Mouse (Mus musculus): ENCODE data around the gene Alkbh1.
"Not testable (repeated sequence)": the region's sequence is repeated elsewhere in the genome, so short reads cannot be mapped to it uniquely, and the experiment has no call there.

Gene Alkbh1

DNA sequence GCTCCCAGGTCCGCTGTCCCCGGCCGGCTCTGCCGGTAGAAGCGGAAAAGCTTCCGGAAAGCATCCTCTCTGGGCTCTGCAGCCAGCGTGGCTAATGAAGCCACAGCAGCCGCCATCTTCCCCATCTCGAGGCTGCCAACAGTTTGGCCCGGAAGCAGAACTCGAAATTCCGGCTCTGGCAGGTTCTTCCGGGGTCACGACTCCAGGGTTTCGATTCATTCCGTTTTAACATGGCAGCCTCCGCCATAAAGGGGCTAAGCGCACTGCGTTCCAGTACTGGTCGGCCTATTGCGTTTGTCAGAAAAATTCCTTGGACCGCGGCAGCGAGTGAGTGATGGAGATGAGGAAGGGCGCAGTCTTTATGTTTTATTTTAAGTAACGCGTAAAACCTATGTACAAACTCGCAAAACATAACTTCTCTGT, at the start of gene Alkbh1, which contains the start of gene Slirp:
Gene Alkbh1 (minus strand): TSS at position 318 of the 423 bp plus-strand sequence.
Gene Slirp (plus strand): TSS at position 197 of the 423 bp plus-strand sequence.
- DNase-seq (ENCODE audit: low read depth, low spot score), result peak; percentile 94

DNA sequence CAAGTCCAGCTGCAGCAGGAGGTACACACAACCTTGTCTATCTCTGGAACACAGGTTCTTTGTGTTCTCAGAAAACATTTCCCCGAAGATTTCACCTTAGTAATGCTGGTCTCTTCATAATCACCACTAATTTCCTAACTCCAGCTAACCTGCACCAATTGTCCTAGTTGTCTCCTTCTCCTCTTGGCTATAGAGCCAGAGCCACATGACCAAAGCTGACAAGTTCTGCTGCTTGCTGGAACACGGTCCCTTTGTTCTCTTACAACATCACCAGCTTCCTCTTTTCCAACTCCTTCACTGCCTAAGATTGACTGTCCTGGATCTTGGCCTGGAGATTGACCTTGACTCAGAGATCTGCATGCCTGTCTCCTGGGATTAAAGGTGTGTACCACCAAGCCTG, 44.9 kb upstream of the Alkbh1 start:
- DNase-seq (ENCODE audit: low read depth, low spot score), result not testable (repeated sequence)

DNA sequence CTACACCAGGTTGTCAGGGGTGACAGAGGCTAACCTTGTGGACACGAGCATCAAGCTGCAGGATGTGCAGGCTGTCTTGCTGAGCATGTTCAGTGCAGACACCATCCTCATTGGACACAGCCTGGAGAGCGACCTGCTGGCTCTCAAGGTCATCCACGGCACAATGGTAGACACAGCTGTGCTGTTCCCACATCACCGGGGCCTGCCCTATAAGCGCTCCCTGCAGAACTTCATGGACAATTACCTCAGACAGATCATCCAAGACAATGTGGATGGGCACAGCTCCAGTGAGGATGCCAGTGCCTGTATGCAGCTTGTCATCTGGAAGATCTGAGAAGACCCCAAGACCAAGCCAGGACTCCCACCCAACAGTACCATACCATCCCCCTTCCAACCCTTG, 38.7 kb upstream of the Alkbh1 start:
- DNase-seq (ENCODE audit: low read depth, low spot score), result not testable (repeated sequence)

DNA sequence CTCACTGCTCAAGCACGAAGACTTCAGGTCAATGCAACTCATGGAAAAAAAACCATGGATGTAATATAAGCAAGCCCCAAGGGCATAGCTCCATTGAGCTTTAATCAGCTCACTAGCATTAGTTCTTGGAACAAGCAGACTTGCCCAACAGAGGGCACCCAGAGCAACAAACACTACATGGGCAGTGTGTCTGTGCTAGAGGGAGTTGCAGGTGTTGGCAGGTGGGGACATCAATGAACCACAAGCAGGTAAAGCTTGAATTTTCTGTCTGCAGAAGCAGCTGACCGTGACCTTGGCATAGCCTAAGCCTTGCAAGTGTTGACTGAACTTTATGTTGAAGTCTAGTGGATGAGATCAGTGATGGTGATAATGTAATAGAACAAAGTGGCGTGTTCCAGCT, 30.9 kb upstream of the Alkbh1 start:
- no peak for DNase-seq (ENCODE audit: low read depth, low spot score)

DNA sequence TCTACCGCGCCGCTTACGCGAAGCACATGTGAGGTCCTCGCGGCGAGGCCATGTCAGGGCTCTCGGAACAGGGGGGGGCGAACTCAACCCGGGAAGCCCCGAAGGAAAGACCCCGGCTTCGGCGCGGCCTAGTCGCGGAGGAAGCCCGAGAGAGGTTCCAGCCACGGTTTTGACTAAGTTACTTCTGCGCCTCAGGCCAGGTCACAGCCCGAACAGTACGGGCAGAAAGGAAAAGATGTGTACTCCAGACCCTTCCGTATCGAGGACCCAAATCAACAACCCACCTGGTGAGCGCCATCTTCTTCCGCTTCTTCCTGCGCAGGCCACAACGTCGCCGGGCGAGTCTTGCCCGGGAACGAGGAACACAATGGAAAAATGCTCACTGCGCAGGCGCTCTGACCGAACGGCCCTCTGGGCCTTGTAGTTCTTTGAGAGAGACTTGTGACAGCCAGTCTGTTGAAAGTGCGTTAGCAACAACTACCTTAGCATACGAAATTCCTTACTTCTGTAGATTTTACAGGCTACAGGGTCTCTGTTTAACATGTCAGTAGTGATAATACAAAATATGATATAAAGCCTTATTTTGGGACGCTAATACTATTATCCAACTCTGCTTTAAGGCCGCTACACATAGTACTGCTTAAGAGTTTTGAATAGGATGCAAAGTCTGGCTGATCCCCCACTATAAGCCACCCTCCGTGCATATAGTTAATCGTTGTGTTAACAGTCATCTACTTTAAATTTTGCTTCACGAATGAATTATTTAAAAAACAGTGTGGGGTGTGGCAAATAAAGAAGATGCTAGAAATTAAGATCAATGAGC, 28.4 kb upstream of the Alkbh1 start, which contains the start of gene Snw1:
Gene Snw1 (minus strand): TSS at position 311 of the 823 bp plus-strand sequence.
- DNase-seq (ENCODE audit: low read depth, low spot score), result peak; percentile 97

DNA sequence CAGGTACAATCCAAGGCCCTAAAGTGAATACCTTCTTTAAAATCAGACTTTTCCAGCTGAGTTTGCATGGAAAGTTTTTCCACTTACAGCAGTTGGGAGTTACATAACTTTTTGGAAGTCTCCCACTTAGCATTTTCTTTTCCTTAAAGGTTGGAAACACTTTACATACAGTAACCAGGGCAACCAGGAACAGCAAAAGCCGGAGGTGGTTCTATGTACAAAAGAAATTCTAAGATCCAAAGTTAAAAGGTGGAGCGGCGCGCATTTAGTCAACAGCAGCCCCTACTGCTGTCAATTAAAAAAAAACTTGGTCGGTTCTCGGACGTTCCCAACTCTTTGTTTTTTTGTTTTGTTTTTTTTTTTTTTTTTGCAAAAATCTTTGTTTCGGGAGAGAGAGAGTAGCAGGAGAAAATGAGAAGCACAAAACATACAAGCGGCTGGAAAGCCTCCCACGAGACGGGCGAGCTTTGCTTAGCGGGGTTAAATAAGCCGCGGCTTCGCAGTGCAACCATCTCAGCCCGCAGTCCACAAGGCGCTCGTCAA, 27.7 kb upstream of the Alkbh1 start:
- no peak for DNase-seq (ENCODE audit: low read depth, low spot score)

DNA sequence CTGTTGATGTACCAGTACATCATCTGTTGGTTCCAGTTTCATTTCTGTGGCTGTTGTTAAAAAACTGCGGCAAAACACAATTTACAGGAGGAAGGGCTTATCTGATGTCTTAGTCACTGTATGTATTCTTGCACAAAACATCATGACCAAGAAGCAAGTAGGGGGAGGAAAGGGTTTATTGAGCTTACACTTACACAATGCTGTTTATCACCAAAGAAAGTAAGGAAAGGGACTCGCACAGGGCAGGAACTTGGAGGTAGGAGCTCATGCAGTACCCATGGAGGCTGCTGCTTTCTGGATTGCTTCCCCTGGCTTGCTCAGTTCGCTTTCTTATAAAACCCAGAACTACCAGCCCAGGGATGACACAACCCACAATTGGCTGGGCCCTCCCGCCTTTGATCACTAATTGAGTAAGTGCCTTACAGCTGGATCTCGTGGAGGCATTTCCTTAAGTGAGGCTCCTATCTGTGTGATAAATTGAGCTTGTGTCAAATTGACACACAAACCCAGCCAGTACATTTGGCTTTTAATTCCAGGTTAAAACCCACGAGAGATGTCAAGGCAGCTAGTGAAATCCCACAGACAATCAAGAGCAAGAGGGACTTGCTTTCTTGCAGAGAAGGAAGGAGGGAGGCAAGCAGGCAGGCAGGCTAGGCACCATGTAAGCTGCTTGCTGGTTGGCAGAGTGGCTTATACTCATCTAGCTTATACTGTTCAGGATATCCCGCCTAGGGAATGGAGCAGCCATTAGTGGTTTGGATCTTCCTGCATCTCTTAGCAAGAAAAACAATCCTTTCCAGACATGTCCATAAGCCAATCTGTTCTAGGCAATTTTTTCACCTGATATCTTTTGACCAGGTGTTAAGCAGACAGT, 26.7 kb upstream of the Alkbh1 start:
- no peak for DNase-seq (ENCODE audit: low read depth, low spot score)

DNA sequence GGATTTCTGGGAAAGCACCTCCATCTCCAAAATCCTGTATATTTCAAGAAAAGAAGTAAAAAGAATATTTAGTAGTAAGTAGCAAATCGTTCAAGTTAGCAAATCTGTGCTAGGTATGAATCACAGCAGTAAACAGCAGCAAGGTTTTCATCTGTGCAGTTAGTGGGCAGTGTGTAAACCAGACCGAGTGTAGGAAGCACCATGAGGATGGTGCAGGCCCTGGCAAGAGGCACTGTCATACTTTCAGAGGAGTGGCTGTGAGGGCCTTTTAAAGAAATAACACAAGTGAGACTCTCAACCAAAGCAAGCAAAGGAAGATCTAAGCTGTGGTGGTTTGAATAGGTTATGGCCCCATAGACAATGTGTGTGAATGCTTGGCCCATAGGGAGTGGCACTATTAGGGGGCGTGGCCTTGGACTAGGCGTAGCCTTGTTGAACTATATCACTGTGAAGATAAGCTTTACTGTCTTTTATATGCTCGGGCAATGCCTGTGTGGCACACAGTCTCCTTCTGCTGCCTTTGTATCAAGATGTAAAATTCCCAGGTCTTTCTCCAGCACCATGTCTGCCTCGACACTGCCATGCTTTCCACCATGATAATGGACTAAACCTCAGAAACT, 21.0 kb upstream of the Alkbh1 start:
- DNase-seq (ENCODE audit: low read depth, low spot score), result no peak

DNA sequence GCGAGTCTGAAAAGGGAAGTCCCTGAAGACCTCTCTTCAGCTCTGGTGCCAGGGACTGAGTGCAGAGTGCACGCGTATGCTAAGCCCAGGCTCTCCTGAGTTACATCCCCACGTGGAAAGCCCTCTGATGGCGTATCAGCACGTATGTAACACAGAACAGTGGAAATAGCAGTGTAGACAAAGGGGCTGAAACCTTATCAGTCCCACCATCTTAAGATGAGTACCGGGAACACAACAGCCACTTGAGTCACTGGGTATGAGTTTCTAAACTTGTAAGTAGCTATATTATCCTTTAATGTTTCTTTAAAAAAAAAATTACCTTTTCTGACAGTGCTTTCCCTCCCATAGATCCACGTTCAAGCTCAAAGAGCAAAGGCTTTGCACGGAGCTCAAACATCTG, 5.6 kb upstream of the Alkbh1 start:
- no peak for DNase-seq (ENCODE audit: low read depth, low spot score)

DNA sequence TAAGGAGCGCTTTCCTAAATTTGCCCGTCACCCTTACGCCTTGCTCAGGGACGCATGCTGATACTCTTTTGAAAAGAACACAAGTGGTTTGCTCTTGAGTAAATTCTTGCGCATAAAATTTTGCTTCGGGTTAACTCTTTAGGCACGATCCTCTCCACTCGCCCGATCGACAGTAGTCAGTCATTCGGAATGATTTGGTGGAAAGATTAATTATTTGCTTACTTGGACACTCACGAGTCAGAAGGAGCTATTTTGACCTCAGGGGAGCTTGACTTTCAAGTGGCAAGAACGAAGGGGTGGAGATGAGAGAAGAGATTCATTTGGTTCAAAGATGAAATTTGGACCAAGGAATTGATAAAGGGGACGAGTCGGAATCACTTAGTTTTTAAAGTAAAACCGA, 394 bp upstream of the Alkbh1 start:
- no peak for DNase-seq (ENCODE audit: low read depth, low spot score)

DNA sequence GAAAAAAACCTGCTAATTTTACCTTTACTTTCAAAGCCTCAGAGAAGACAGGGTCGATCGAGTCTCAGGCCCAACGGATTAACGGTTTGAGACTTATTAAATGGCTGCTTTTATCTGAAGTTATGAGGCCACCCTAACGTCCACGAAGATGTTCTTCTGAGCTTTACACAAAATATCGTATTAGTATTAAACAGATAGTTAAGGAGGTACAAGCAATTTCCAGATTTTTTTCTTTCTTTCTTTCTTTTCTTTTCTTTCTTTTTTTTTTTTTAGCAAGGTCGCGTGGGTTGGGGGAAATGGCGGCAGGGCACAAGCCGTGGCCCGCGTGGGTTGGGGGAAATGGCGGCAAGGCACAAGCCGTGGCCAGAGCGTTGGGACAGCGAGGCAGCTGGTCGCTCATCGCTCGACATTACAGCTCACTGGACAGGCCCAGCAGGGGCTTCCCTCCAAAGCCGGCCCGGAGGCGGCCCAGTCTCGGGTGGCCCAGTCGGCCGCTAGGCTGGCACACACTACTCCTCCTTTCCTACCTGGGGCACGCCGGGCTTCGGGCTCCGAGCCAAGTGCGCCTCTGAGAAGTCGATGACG, 610 bp downstream of the Alkbh1 start:
- DNase-seq (ENCODE audit: low read depth, low spot score), result no peak

DNA sequence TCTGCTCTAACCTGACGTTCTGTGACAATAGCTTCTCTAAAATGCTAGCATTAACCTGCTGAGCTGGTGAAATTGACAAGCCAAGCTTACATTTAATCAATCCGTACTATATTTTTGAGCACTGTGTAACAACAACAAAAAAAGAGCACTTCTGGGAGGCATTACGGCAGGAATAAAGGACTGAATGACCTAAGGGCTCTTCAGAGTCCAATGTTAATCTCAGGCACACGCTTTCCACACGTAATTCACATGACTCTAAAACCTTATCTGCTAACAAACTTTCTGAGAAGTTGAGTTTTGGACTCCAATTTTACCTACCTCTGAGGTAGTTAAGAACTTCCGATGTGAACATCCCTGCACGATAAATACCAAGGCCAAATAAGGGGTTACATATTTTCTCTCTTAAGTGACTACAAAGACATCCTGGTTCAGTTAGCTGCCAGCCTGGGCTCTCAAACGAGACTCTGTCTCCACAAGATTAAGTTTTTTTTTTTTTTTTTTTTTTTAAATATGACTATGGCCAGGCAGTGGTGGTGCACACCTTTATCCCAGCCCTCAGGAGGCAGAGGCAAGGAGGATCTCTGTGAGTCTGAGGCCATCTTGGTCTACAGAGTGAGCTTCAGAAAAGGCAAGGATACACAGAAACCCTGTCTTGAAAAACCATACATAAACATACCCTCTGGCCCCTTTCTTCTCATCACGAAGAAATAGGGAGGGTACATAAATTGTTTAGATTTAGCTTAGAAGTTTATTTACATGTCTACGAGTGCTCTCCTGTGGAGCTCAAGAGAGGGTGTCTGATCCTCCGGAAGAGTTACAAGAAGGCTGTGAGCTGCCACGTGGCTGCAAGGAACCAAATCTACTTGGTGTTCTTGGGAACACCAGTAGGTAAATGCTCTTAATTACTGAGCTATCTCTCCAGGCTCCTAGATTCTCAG, 1.4 kb downstream of the Alkbh1 start:
- peak; percentile 49 for DNase-seq (ENCODE audit: low read depth, low spot score)

DNA sequence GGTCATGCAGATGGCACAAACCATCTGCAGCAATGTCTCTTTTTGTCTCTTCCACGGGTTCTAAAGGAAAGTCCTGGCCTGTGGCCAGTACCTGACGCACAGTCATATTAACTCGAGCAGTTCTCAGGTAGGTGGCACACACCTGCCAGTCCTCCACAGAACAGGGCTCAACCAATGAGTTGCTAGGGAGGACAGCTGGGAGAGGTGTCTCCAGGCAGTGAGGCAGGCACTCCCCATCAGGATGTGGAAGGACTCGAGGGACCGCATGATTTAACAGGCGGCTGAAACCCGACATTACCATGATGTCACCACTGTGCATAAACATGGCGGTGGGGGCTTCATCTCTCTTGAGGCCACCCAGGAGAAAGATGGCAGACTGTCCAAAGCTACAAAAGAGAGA, 14.9 kb downstream of the Alkbh1 start:
- no peak for DNase-seq (ENCODE audit: low read depth, low spot score)

DNA sequence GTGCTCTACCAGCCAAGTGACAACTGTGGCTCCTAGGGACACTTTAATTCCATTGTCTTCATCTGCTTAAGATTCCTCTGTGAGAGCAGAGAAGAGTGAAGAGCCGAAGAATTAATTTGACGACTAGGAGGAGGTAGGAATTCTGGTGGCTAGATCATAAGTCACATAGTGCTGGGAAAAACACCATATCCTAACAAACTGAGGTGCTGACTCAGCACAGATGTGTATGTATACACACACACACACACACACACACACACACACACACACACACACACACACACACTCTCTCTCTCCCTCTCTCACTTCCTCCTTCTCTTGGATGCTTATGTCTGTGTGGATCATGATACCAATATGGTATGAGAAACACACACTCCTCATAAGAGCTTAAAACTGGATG, 15.5 kb downstream of the Alkbh1 start:
- no peak for DNase-seq (ENCODE audit: low read depth, low spot score)

DNA sequence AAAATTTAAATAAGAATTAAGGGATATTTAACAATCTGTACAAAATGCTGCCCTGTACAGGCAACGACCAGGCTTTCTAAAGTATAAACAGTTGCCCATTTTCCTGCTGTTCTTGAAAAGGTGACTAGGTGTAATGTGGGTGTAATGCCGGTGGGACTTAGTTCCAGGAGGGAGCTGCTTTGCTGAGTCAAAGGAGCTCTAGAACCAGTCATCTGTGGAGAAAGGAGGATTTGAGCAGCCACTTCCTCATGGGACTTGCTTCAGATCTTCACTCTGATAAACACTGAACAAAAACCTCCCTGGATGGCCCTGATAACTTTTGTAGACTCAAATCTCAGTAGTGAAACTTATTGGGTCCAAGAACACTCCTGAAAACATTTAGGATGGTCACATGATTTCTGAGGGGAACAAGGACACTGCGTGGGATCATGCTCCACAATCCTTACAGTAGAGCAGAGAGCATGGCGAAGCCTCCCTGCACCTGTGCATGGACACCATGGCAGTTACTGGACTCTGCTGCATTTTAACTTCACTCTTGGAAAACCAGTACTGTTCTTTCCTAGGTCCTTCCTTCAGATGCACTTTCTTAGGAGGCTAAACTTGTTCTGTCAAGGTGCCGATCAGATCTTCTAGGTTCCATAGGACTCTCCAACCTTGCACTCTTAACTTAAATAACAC, 17.3 kb downstream of the Alkbh1 start:
- DNase-seq (ENCODE audit: low read depth, low spot score), result no peak

DNA sequence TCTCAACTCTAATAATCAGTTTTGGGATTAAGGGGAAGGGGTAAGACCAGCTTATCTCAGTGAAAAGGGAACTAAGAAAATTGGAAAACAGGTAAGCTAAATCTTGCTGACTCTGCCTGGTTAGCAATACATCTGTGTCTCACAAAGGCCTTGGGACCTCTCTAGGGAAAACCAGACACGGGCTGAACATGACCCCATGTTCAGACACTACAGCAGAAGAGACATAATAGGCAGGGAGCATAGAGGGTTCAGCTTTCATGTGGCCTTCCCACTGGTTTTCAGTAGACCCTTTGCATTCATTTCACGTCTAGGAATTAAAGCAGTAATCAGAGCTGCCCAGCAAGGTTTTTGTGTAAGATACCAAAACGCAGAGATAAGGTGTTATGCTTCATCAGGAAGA, 19.3 kb downstream of the Alkbh1 start:
- no peak for DNase-seq (ENCODE audit: low read depth, low spot score)

DNA sequence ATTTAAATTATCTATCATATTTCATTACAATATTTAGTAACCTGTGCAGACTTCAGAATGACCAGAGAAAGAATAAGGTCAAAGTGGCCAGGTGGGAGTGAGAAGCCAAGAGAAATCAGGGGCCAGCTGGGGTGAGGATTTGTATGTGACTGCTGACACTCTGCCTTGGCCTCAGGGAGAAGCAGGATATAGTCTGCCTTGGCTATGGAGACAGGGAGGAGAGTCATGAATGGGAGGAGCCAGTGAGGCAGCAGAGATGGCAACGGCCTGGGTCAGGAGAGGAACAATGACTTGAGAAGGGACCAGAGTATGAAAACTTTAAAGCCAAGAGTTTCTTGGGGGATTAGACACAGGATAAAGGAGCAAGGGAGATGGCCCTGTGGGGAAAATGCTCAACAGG, 20.1 kb downstream of the Alkbh1 start:
- no peak for DNase-seq (ENCODE audit: low read depth, low spot score)

DNA sequence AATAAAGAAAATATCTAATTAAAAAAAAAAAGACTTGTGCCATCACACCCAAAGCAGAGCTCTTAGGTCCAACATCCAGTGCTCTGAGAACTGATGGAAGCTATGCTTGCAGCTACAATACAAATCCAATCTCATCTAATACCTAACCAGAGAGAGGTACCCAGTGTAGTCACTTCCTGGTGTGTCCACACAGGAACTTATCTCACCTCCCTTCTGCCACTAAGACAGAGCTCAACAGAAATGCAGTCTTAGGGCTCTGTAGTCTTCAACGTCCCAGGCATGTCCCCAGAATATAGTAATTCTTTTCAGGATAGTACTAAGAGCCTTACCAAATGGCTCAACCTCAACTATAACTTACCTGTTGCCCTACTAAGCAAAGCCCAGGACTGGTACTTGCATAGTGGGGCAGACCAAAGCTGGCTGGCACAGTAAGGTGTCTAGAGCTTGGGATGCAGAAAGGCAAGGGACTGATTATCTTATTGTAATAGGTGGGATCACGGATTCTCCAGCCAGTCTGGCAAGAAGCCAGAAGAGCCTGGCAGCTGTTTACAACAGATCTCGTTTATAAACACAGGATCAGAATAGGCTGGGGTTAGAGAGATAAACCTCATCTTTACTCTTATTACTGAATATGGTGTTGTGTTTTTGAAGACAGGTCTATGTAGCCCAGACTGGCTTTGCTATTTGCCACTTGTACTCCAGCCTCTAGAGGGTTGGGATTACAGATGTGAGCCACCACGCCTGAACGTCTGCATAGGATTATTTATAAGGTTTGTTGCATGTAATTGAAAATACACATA, 21.9 kb downstream of the Alkbh1 start:
- no peak for DNase-seq (ENCODE audit: low read depth, low spot score)

DNA sequence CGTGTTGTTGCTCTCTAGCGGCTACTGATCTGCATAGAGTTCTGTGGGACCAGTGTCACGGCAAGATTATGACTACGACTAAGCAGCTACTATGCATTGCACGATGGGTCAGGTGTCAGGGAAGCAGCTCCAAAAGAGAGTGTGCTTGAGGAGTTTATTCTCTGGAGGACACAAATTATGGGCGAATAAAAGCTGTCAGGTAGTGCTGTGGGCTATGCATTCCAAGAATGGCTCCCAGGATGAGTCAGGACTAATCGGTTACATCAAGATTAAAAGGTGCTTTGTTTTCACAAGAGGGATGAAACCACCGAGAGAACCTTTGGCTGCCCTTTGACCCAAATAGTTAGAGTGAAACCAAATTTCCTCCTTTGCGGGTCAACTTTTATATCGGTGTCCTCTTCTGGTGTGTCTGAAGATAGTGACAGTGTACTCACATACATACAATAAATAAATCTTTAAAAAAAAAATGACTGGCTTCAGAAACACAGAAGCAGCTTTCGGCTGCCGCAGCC, 23.8 kb downstream of the Alkbh1 start:
- no peak for DNase-seq (ENCODE audit: low read depth, low spot score)
